In the genomic region with DNA sequence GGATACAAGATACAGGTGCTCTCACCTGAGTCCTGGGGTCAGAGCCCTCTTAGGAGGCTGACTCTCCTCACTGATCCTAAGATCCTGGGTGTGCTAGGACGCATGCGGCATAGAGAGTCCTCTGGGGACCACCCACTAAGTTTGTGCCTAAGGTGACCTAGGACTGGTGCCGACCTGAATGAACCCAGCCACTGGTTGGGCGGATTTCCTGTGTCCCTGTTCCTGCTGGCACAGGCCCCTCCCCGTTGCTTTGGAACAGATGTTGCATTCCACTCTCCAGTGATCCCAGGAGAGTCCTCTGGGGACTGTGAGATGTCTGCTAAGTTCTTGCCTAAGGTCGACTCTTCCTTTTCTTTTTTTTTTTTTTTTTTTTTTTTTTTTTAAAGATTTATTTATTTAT, we compare ENCODE assay signal across 31 mouse cellular contexts. TPM values are rescaled to one million over a fixed set of nuclear protein-coding genes. Genes with fewer than 3 reads are reported as not detected.
DNase-seq lines count a peak whose midpoint lies in the region; ATAC-seq and TF ChIP-seq lines count a peak whose summit lies in the region.
"Had no signal": no experiment of that assay in that cellular context is flagged by ENCODE, and none has a peak within 500 bp of the region (broad histone marks: within the 10 kb centered on the region; RNA-seq: fewer than 3 reads in every experiment).

No protein-coding gene starts in this region.

- no peaks in the 10 kb centered on the region for H3K9me3 ChIP-seq in ES-E14 (ENCODE audit: control insufficient read depth, insufficient read depth, low read depth, low read length)
- no peaks in the 10 kb centered on the region for H3K9me3 ChIP-seq in intestine, postnatal 0 days (ENCODE audit: control insufficient read depth)
- H3K9me3 ChIP-seq: G1E had no signal

- H3K4me3 ChIP-seq in ES-E14 (ENCODE audit: insufficient read depth in 1 of 2, low read depth in 1 of 2, low read length in 2 of 2, poor library complexity in 1 of 2, severe bottlenecking in 1 of 2): no peak overlapping the region
- no peak overlapping the region for H3K4me3 ChIP-seq in thymus, adult 2 months (ENCODE audit: control insufficient read depth, insufficient read depth, low read length)
- no peak overlapping the region for H3K4me3 ChIP-seq in left cerebral cortex, adult 2 months
- H3K4me3 ChIP-seq in intestine, postnatal 0 days (ENCODE audit: low read depth, low read length): no peak overlapping the region

- H3K9ac ChIP-seq in ES-E14 (ENCODE audit: insufficient read depth, low read depth, low read length, poor library complexity, severe bottlenecking): no peak overlapping the region
- H3K9ac ChIP-seq in intestine, postnatal 0 days (ENCODE audit: low read depth, low read length): no peak overlapping the region

- no peak for TF ChIP-seq POLR2A in thymus, adult 2 months (IDR thresholded peaks at IDR 0.05; ENCODE audit: control insufficient read depth, extremely low read depth, insufficient read depth, low read length, poor library complexity)

- DNase-seq in ES-CJ7 (ENCODE audit: low read depth, low spot score): peak; percentile 75
- DNase-seq in ES-E14 (ENCODE audit: low read depth, low spot score): peak; percentile 30
- peak; percentile 66 for DNase-seq in R1 (ENCODE audit: low read depth, low spot score)
- DNase-seq in ZHBTc4 (ENCODE audit: low read depth, low spot score): peak; percentile 89
- DNase-seq in thymus, adult 2 months: no peak
- no peak for DNase-seq in left cerebral cortex, adult 2 months (ENCODE audit: extremely low spot score in 1 of 2, low spot score in 2 of 2)
- no peak for DNase-seq in frontal cortex, postnatal 25 days (ENCODE audit: low spot score in 2 of 2)
- DNase-seq: adrenal gland, adult 2 months; adrenal gland, adult 8-10 months; adrenal gland, postnatal 10 days; adrenal gland, postnatal 14 days; adrenal gland, postnatal 25 days; adrenal gland, postnatal 36 days; B cell, adult 2 months; cerebellum, adult 11 months; cerebellum, adult 11-12 months; cerebellum, adult 18-20 months; cerebellum, adult 2 months; cerebellum, adult 8-10 months; cerebellum, adult 9-10 months had no signal

- no peaks in the 10 kb centered on the region for H3K4me1 ChIP-seq in ES-E14 (ENCODE audit: control insufficient read depth in 2 of 2, insufficient read depth in 2 of 2, low read length in 2 of 2, poor library complexity in 1 of 2)
- no peaks in the 10 kb centered on the region for H3K4me1 ChIP-seq in thymus, adult 2 months (replicated peaks; ENCODE audit: control insufficient read depth, insufficient read depth, low read length)
- no peaks in the 10 kb centered on the region for H3K4me1 ChIP-seq in intestine, postnatal 0 days (replicated peaks; ENCODE audit: control insufficient read depth, insufficient read depth, low read length)

- in situ Hi-C loops in ES-E14 (cut with MboI; ENCODE audit: low sequenced_read_pairs in 2 of 2, unreplicated experiment in 2 of 2): no loop called here

- no peaks in the 10 kb centered on the region for H3K27me3 ChIP-seq in thymus, adult 2 months (ENCODE audit: control insufficient read depth, insufficient read depth, low read length)
- no peaks in the 10 kb centered on the region for H3K27me3 ChIP-seq in intestine, postnatal 0 days (replicated peaks; ENCODE audit: control insufficient read depth, insufficient read depth, low read length)
- H3K27me3 ChIP-seq: CH12.LX had no signal

- WGBS in thymus, adult 2 months: 82% methylated on average over 6 of the region's 6 CpGs
- WGBS in intestine, postnatal 0 days: 66% methylated on average over 6 of the region's 6 CpGs

- no peak overlapping the region for H3K4me2 ChIP-seq in intestine, postnatal 0 days (replicated peaks; ENCODE audit: low read depth)

- no peak for TF ChIP-seq CTCF in thymus, adult 2 months (IDR thresholded peaks at IDR 0.05; ENCODE audit: borderline replicate concordance, control insufficient read depth, extremely low read depth, insufficient read depth, low read length, poor library complexity)
- no peak for TF ChIP-seq CTCF in left cerebral cortex, adult 2 months (IDR thresholded peaks at IDR 0.05)
- no peak for TF ChIP-seq CTCF in intestine, postnatal 0 days (IDR thresholded peaks at IDR 0.05; ENCODE audit: low read depth)

- intact Hi-C loops in left cerebral cortex, adult 2 months (cut with DNase I): no loop called here

- H3K36me3 ChIP-seq in ES-E14 (ENCODE audit: control insufficient read depth, insufficient read depth, low read length, poor library complexity, severe bottlenecking): no peaks in the 10 kb centered on the region
- H3K36me3 ChIP-seq in thymus, adult 2 months (ENCODE audit: control insufficient read depth, insufficient read depth, low read length): no peaks in the 10 kb centered on the region
- H3K36me3 ChIP-seq in intestine, postnatal 0 days (ENCODE audit: control insufficient read depth, insufficient read depth): no peaks in the 10 kb centered on the region
- H3K36me3 ChIP-seq: G1E had no signal

- no peak for ATAC-seq in intestine, postnatal 0 days
- ATAC-seq: activated CD4-positive, CD25-positive, alpha-beta regulatory T cell, adult 4 months; CD4-positive, CD25-positive, alpha-beta regulatory T cell, adult 4 months; Patski had no signal

- no peak overlapping the region for H3K27ac ChIP-seq in ES-E14 (ENCODE audit: insufficient read depth, low read depth, low read length, poor library complexity, severe bottlenecking)
- H3K27ac ChIP-seq in thymus, adult 2 months (ENCODE audit: control insufficient read depth, insufficient read depth, low read length): no peak overlapping the region
- H3K27ac ChIP-seq in left cerebral cortex, adult 2 months: no peak overlapping the region
- H3K27ac ChIP-seq in intestine, postnatal 0 days (ENCODE audit: low read depth, low read length): no peak overlapping the region

TF ChIP-seq in ES-E14, 5 proteins besides CTCF, POLR2A, EP300 and RAD21:
- TF ChIP-seq HCFC1 (IDR thresholded peaks at IDR 0.05; ENCODE audit: borderline replicate concordance, insufficient read depth, low read length): no peak
- peak; percentile 81 for TF ChIP-seq ZNF384 (IDR thresholded peaks at IDR 0.05; ENCODE audit: low read depth, low read length)

RNA-seq across cellular contexts. Expression of gene Cldn34a, which starts 5.7 kb away (rescaled TPM):
- not detected in 2 replicates for total RNA-seq in ES-E14 (2012; rRNA removed)
- not detected in 2 replicates for polyA plus RNA-seq in thymus, adult 2 months (2012; rRNA removed)
- not detected for total RNA-seq in left cerebral cortex, adult 2 months (2021)
- polyA plus RNA-seq in intestine, postnatal 0 days (2015; fragmentation: Nextera tagmentation; extraction: Ambion mirVana): not detected in 2 replicates
- total RNA-seq: adrenal gland, adult 18-20 months; adrenal gland, adult 2 months; adrenal gland, adult 8-10 months; adrenal gland, postnatal 10 days; adrenal gland, postnatal 14 days; adrenal gland, postnatal 25 days; adrenal gland, postnatal 36 days; adrenal gland, postnatal 4 days; CH12.LX; MEL had no signal
- polyA plus RNA-seq: activated CD4-positive, CD25-positive, alpha-beta regulatory T cell, adult 4 months; adrenal gland, adult 2 months; brain, embryonic 14.5 days; C2C12; CD4-positive, CD25-positive, alpha-beta regulatory T cell, adult 4 months; cerebellum, adult 2 months; G1E; Patski had no signal

Comparison
In these comparisons a context has a peak if more than half of its experiments do, and no peak if none do; other contexts are left out.
1. DNase-seq: peak in ES-CJ7 (single experiment), ES-E14 (single experiment), R1 (single experiment) and ZHBTc4 (single experiment); none in thymus, adult 2 months (single experiment), left cerebral cortex, adult 2 months (0 of 2) and frontal cortex, postnatal 25 days (0 of 2).